Mouse (Mus musculus): ENCODE data around the gene Actn1.

GRCm38 (mm10) chr12:80135173-80135572 lies 125.0 kb downstream of the Actn1 start:
- no peak for TF ChIP-seq POLR2A (IDR thresholded peaks at IDR 0.05; ENCODE audit: insufficient read depth, low read length)
- TF ChIP-seq CTCF (IDR thresholded peaks at IDR 0.05; ENCODE audit: low read depth, low read length), result no peak
- TF ChIP-seq EP300 (IDR thresholded peaks at IDR 0.05; ENCODE audit: insufficient read depth, low read depth, low read length), result no peak
